Mouse (Mus musculus): Measurements from ENCODE around the gene Vwa7.

DNA sequence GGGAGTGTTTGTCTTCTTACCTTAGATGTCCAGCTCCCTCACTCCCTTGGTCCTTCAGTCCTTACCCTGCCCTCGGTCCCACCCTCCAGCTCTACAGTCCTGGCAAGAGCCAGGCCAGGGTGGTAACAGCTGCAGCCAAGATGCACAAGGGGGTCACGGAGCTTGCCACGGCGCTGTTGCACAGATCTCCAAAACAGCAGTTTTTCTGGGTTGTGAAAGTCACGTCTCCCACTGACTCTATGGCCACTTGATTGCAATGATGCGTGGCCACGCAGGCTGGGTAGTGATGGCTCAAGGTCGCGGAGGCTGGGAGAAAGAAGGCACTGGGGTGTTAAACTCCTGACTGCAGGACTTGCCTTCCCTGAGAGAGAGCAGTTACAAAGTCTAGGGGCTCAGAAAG is 55.1 kb downstream of the Vwa7 start:
- TF ChIP-seq TAL1 (IDR thresholded peaks at IDR 0.05; ENCODE audit: low read length) (no peak), ZKSCAN1 (IDR thresholded peaks at IDR 0.05; ENCODE audit: low read depth, low read length) (no peak), POLR2A (IDR thresholded peaks at IDR 0.05; ENCODE audit: control insufficient read depth in 1 of 2, insufficient read depth in 1 of 2, low read depth in 1 of 2, low read length in 2 of 2, poor library complexity in 1 of 2) (no peak), KAT2A (conservative IDR thresholded peaks at IDR 0.05; ENCODE audit: low read depth, low read length) (no peak), CTCF (IDR thresholded peaks at IDR 0.05 in 2 of 3, conservative IDR thresholded peaks at IDR 0.05 in 1 of 3; ENCODE audit: control insufficient read depth in 1 of 3, insufficient read depth in 1 of 3, low read depth in 2 of 3, low read length in 3 of 3, poor library complexity in 1 of 3, severe bottlenecking in 1 of 3) (no peak), ZC3H11A (IDR thresholded peaks at IDR 0.05; ENCODE audit: low read depth, low read length) (no peak), CHD2 (IDR thresholded peaks at IDR 0.05; ENCODE audit: low read length) (no peak), GATA1 (IDR thresholded peaks at IDR 0.05; ENCODE audit: low read depth, low read length) (no peak), GABPA (IDR thresholded peaks at IDR 0.05; ENCODE audit: low read depth, low read length) (no peak), POLR2AphosphoS2 (IDR thresholded peaks at IDR 0.05; ENCODE audit: low read length) (no peak), ZNF384 (IDR thresholded peaks at IDR 0.05; ENCODE audit: low read depth, low read length) (no peak), MAX (IDR thresholded peaks at IDR 0.05; ENCODE audit: low read length) (no peak)

All from MEL (cell line).